Mouse (Mus musculus): ENCODE measurements around the gene Wdr66. TPM values are rescaled to one million over a fixed set of nuclear protein-coding genes. Genes with fewer than 3 reads are reported as not detected.

Gene Wdr66
- polyA plus RNA-seq, 1 experiment from 2014 or later: 0.64 TPM

DNA sequence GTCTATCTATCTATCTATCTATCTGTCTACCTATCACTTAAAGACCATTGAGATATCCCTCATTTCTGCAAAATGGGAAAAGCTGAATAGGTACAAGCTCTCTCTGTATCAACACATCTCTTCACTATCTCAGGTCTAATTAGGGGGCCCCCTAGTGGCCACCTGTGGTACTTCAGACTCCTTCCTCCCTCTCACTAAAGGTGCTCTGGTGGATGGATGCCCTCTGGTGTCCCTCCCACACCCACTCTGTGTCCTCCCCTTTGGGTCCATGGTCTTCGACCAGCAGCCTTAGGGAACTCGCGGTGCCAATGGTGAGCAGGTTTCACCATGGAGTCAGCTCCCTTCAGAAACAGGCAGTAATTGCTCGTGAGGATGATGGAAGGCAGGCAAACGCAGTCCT, 7.1 kb downstream of the Wdr66 start:
- no peak for ATAC-seq (replicated peaks; ENCODE audit: insufficient number of reproducible peaks, low FRiP score, low TSS enrichment)
- Histone ChIP-seq H3K27me3 (ENCODE audit: control insufficient read depth, insufficient read depth, low read length) (no peaks in the 10 kb centered on the region), H3K4me2 (no peak overlapping the region), H3K4me1 (ENCODE audit: control insufficient read depth, insufficient read depth, low read length) (0 out of 2 replicates have a peak, but pooled peaks cover 3% of the 10 kb centered on the region), H3K4me3 (ENCODE audit: low read depth, low read length) (no peak overlapping the region), H3K9ac (ENCODE audit: low read depth, low read length) (no peak overlapping the region), H3K9me3 (replicated peaks; ENCODE audit: control insufficient read depth, low read length) (no peaks in the 10 kb centered on the region), H3K36me3 (ENCODE audit: control insufficient read depth, insufficient read depth, low read length) (no peaks in the 10 kb centered on the region), H3K27ac (ENCODE audit: low read depth, low read length) (no peak overlapping the region)
- 54% methylated on average over 5 of the region's 5 CpGs for WGBS (ENCODE audit: insufficient replicate concordance)

DNA sequence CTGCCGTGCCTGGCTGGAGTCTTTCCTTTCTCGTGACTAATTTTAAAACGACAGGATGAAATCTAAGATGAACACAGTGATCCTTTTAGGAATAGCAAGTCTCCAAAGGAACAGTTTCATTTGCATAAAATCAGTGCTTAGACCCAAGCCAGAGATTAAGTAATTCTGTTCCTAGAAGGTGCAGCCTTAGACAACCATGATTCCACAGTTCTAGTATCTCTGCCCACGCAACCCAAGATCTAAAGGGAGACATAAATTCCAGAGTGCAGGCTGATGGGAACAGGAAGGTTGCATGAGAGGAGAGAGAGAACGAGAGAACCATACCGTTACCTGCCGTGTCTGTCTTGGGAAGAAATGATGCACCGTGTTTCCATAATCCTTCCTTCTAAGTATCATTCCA, 8.8 kb downstream of the Wdr66 start:
- Histone ChIP-seq H3K27me3 (ENCODE audit: control insufficient read depth, insufficient read depth, low read length) (no peaks in the 10 kb centered on the region), H3K9me3 (replicated peaks; ENCODE audit: control insufficient read depth, low read length) (no peaks in the 10 kb centered on the region), H3K36me3 (ENCODE audit: control insufficient read depth, insufficient read depth, low read length) (no peaks in the 10 kb centered on the region), H3K9ac (ENCODE audit: low read depth, low read length) (no peak overlapping the region), H3K4me1 (ENCODE audit: control insufficient read depth, insufficient read depth, low read length) (0 out of 2 replicates have a peak, but pooled peaks cover 3% of the 10 kb centered on the region), H3K4me2 (no peak overlapping the region), H3K4me3 (ENCODE audit: low read depth, low read length) (no peak overlapping the region), H3K27ac (ENCODE audit: low read depth, low read length) (no peak overlapping the region)
- 77% methylated on average over 8 of the region's 8 CpGs for WGBS (ENCODE audit: insufficient replicate concordance)
- no peak for ATAC-seq (replicated peaks; ENCODE audit: insufficient number of reproducible peaks, low FRiP score, low TSS enrichment)

DNA sequence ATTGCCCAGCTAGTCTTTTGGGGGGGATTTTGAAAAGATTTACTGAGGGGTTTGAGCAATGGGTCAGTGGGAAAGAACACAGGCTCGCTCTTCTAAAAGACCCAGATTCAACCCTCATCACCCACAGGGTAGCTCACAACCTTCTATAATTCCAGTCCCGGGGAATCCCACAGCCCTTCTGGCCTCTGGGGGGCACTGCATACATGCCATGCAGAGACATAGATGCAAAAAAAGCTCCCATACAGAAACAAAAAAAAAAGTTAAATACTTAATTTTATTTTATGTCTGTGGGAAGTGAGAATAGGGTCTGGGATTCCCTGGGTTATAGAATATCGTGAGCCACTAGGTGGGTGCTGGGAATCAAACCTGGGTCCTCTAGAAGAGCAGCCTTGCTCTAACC, 15.0 kb downstream of the Wdr66 start:
- H3K4me3 ChIP-seq (ENCODE audit: low read depth, low read length): no peak overlapping the region
- H3K9me3 ChIP-seq (replicated peaks; ENCODE audit: control insufficient read depth, low read length): no peaks in the 10 kb centered on the region
- no peaks in the 10 kb centered on the region for H3K4me1 ChIP-seq (ENCODE audit: control insufficient read depth, insufficient read depth, low read length)
- no peaks in the 10 kb centered on the region for H3K27me3 ChIP-seq (ENCODE audit: control insufficient read depth, insufficient read depth, low read length)
- no peak for ATAC-seq (replicated peaks; ENCODE audit: insufficient number of reproducible peaks, low FRiP score, low TSS enrichment)
- H3K4me2 ChIP-seq: no peak overlapping the region
- H3K36me3 ChIP-seq (ENCODE audit: control insufficient read depth, insufficient read depth, low read length): no peaks in the 10 kb centered on the region
- no peak overlapping the region for H3K9ac ChIP-seq (ENCODE audit: low read depth, low read length)
- 80% methylated on average over 3 of the region's 3 CpGs for WGBS (ENCODE audit: insufficient replicate concordance)
- H3K27ac ChIP-seq (ENCODE audit: low read depth, low read length): no peak overlapping the region

DNA sequence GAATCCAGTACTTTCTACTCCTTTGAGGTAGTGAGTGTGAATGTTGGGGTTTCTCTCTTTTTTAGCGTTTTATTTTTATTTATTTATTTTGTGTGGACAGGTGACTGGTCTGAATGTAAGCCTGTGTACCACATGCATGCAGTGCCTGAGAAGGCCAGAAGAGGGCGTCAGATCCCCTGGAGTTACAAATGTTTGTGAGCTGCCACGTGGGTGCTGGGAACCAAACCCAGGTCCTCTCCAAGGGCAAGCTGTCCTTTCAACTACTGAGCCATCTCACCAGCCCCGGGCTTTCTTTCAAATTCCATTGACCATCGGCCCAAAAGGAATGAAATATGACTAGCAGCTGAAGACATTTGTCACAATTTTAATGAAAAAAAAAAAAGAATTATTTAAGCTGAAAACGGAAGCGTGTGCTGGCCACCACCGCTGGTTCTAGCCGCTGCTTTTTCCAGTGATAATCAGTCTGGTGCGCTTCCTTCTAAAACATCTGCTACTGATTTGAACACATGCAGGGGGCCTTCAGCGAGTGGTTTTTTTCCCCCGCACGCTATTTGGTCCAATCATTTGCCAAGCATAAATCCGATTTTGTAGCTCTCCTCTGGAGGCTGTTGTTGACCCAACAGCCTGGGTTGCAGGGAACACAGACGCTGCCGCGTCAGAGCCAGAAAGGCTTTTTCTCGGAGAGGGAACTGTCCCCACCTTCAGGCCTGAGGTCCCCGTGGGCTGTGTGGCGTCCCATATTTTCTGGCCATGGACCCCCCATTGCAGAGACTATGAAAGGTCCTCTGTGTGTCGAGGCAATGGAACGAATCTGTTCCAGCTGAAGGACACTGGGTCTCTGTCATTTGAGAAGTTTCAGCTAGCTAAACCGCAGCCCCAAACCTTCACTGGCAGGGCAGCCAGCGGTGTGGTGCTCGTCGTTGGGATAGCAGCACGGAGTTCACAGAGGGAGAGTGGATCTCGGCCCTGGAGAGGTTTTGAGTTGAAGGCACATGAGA, 16.9 kb downstream of the Wdr66 start:
- H3K9me3 ChIP-seq (replicated peaks; ENCODE audit: control insufficient read depth, low read length): no peaks in the 10 kb centered on the region
- no peaks in the 10 kb centered on the region for H3K36me3 ChIP-seq (ENCODE audit: control insufficient read depth, insufficient read depth, low read length)
- H3K27ac ChIP-seq (ENCODE audit: low read depth, low read length): no peak overlapping the region
- no peak overlapping the region for H3K4me3 ChIP-seq (ENCODE audit: low read depth, low read length)
- H3K9ac ChIP-seq (ENCODE audit: low read depth, low read length): no peak overlapping the region
- WGBS (ENCODE audit: insufficient replicate concordance): 76% methylated on average over 28 of the region's 28 CpGs
- no peaks in the 10 kb centered on the region for H3K27me3 ChIP-seq (ENCODE audit: control insufficient read depth, insufficient read depth, low read length)
- no peak overlapping the region for H3K4me2 ChIP-seq
- H3K4me1 ChIP-seq (ENCODE audit: control insufficient read depth, insufficient read depth, low read length): no peaks in the 10 kb centered on the region
- no peak for ATAC-seq (replicated peaks; ENCODE audit: insufficient number of reproducible peaks, low FRiP score, low TSS enrichment)

DNA sequence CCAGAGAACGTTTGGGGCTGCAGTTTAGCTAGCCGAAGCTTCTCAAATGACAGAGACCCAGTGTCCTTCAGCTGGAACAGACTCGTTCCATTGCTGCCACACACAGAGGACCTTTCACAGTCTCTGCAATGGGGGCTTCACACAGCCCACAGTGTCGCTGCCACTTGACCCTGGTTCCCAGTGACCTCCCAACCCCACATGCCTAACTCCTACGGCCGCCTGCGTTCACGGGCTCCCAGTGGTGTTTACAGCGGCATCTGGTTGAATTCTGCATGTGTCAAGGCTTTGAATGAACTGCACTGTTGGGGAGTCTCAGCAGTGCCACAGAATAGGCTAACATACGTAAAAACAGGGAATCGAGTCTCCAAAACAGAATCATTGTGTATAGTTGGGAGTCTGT, 19.0 kb downstream of the Wdr66 start:
- Histone ChIP-seq H3K27me3 (ENCODE audit: control insufficient read depth, insufficient read depth, low read length) (no peaks in the 10 kb centered on the region), H3K4me3 (ENCODE audit: low read depth, low read length) (no peak overlapping the region), H3K9me3 (replicated peaks; ENCODE audit: control insufficient read depth, low read length) (no peaks in the 10 kb centered on the region), H3K4me2 (no peak overlapping the region), H3K4me1 (ENCODE audit: control insufficient read depth, insufficient read depth, low read length) (no peaks in the 10 kb centered on the region), H3K9ac (ENCODE audit: low read depth, low read length) (no peak overlapping the region), H3K27ac (ENCODE audit: low read depth, low read length) (no peak overlapping the region), H3K36me3 (ENCODE audit: control insufficient read depth, insufficient read depth, low read length) (no peaks in the 10 kb centered on the region)
- no peak for ATAC-seq (replicated peaks; ENCODE audit: insufficient number of reproducible peaks, low FRiP score, low TSS enrichment)
- WGBS (ENCODE audit: insufficient replicate concordance): 69% methylated on average over 11 of the region's 11 CpGs

DNA sequence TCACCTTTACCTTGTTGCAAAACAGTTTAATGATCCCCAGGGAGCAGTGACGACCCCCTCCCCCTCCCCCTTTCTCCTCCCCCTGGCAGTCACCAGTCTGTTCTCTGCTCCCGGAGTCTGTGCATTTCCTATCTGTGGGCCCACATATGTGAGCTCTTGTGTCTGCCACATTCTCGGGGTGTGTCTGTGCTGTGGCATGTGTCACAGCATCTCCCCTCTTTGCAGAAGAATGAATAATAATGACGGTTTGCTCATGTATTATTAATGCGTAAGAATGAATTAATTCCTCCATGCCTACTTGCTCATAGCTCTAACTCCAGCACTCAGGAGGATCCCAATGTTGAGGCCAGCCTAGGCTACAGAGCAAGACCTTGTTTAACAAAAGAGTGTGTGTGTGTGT, 21.0 kb downstream of the Wdr66 start:
- ATAC-seq (replicated peaks; ENCODE audit: insufficient number of reproducible peaks, low FRiP score, low TSS enrichment): no peak
- Histone ChIP-seq H3K9me3 (replicated peaks; ENCODE audit: control insufficient read depth, low read length) (no peaks in the 10 kb centered on the region), H3K4me3 (ENCODE audit: low read depth, low read length) (no peak overlapping the region), H3K36me3 (ENCODE audit: control insufficient read depth, insufficient read depth, low read length) (no peaks in the 10 kb centered on the region), H3K27ac (ENCODE audit: low read depth, low read length) (no peak overlapping the region), H3K9ac (ENCODE audit: low read depth, low read length) (no peak overlapping the region), H3K4me1 (ENCODE audit: control insufficient read depth, insufficient read depth, low read length) (no peaks in the 10 kb centered on the region), H3K27me3 (ENCODE audit: control insufficient read depth, insufficient read depth, low read length) (no peaks in the 10 kb centered on the region), H3K4me2 (no peak overlapping the region)
- WGBS (ENCODE audit: insufficient replicate concordance): 73% methylated on average over 5 of the region's 5 CpGs

DNA sequence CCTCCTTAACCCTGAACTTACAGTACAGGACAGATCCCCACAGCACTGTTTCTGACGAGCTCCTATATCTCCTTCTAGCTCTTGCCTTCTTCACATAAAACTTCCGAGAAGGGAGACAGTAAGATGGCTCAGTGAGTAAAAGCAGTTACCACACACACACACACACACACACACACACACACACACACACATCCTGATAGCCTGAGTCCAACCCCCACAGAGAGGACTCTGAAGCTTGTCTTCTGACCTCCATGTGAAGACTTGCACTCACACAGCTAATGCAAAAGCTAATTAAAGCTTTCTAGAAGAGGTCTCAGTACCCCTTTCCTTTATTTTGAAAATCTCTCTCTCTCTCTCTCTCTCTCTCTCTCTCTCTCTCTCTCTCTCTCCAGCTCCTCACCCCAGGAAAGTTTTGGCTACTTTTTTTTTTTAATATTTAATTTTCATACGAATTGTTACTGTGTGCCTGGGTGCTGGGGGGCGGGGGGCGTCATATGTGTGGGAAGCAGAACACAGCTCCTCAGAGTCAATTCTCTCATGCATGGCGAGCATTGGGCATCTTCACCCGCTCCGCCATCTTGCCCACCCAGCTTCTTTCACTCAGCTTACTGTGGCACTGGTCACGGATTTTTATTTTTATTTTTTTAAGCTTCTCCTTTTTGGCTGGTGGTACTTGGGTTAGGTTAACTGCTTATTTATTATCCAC, 24.9 kb downstream of the Wdr66 start:
- ATAC-seq (replicated peaks; ENCODE audit: insufficient number of reproducible peaks, low FRiP score, low TSS enrichment): no peak
- Histone ChIP-seq H3K9ac (ENCODE audit: low read depth, low read length) (0 out of 2 replicates have a peak overlapping the region, but pooled peaks have one; percentile 28), H3K4me2 (no peak overlapping the region), H3K27me3 (ENCODE audit: control insufficient read depth, insufficient read depth, low read length) (no peaks in the 10 kb centered on the region), H3K27ac (ENCODE audit: low read depth, low read length) (no peak overlapping the region), H3K9me3 (replicated peaks; ENCODE audit: control insufficient read depth, low read length) (no peaks in the 10 kb centered on the region), H3K4me1 (ENCODE audit: control insufficient read depth, insufficient read depth, low read length) (no peaks in the 10 kb centered on the region), H3K4me3 (ENCODE audit: low read depth, low read length) (no peak overlapping the region), H3K36me3 (ENCODE audit: control insufficient read depth, insufficient read depth, low read length) (no peaks in the 10 kb centered on the region)
- 77% methylated on average over 9 of the region's 9 CpGs for WGBS (ENCODE audit: insufficient replicate concordance)

DNA sequence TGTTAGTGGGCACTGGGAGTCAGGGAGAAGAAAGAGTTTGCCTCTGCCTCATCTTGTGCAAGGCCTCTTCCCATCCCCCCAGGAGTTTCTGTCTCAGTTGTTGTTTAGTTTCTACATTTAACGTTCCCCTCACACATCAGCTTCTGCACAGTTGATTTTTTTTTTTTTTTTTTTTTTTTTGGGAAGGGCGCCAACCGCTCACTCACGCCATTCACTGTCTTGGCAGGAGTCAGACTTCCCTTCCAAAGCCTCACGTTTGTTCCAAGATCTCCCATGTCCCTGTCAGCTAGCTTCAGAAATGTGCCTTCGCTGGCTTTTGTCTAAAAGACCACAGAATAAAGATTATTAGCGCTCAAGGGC, 25.4 kb downstream of the Wdr66 start:
- Histone ChIP-seq H3K27me3 (ENCODE audit: control insufficient read depth, insufficient read depth, low read length) (no peaks in the 10 kb centered on the region), H3K9ac (ENCODE audit: low read depth, low read length) (no peak overlapping the region), H3K36me3 (ENCODE audit: control insufficient read depth, insufficient read depth, low read length) (no peaks in the 10 kb centered on the region), H3K9me3 (replicated peaks; ENCODE audit: control insufficient read depth, low read length) (no peaks in the 10 kb centered on the region), H3K27ac (ENCODE audit: low read depth, low read length) (no peak overlapping the region), H3K4me2 (no peak overlapping the region), H3K4me3 (ENCODE audit: low read depth, low read length) (no peak overlapping the region), H3K4me1 (ENCODE audit: control insufficient read depth, insufficient read depth, low read length) (no peaks in the 10 kb centered on the region)
- WGBS (ENCODE audit: insufficient replicate concordance): 65% methylated on average over 7 of the region's 7 CpGs
- no peak for ATAC-seq (replicated peaks; ENCODE audit: insufficient number of reproducible peaks, low FRiP score, low TSS enrichment)
